Mouse (Mus musculus) neural tube, embryonic 12.5 days (tissue): ENCODE results near the gene Wdr92. TPM values are rescaled to one million over a fixed set of nuclear protein-coding genes. Genes with fewer than 3 reads are reported as not detected.
A peak's percentile ranks its signal among the peaks of the same experiment; 100 is the strongest.
"Not testable (repeated sequence)": the region's sequence is repeated elsewhere in the genome, so short reads cannot be mapped to it uniquely, and the experiment has no call there.

Source experiments
- ATAC-seq: fragments of 200-750 bp; cut with Nextera tagmentation; 2 replicates; pipeline ENCODE4 v1.8.0; 2017; ENCODE audit warnings: low read depth, mild to moderate bottlenecking, moderate TSS enrichment, moderate library complexity; ENCODE audit not compliant: low FRiP score
- H3K27ac ChIP-seq: fragments of 300-500 bp; sonication (generic); 2 replicates; pipeline ENCODE4 v1.5.1; 2016
- H3K27me3 ChIP-seq: fragments of 300-500 bp; sonication (generic); replicated peaks from 2 replicates; pipeline ENCODE4 v1.6.1; 2016; ENCODE audit warnings: mild to moderate bottlenecking
- H3K36me3 ChIP-seq: fragments of 300-500 bp; sonication (generic); 2 replicates; pipeline ENCODE4 v1.6.1; 2016; ENCODE audit warnings: mild to moderate bottlenecking
- H3K4me1 ChIP-seq: fragments of 300-500 bp; sonication (generic); 2 replicates; pipeline ENCODE4 v1.6.1; 2016
- H3K4me2 ChIP-seq: fragments of 300-500 bp; sonication (generic); replicated peaks from 2 replicates; pipeline ENCODE4 v1.6.1; 2016; ENCODE audit warnings: mild to moderate bottlenecking
- H3K4me3 ChIP-seq: fragments of 300-500 bp; sonication (generic); 2 replicates; pipeline ENCODE4 v1.5.1; 2016
- H3K9ac ChIP-seq: fragments of 300-500 bp; sonication (generic); 2 replicates; pipeline ENCODE4 v1.6.1; 2016; ENCODE audit warnings: mild to moderate bottlenecking
- H3K9me3 ChIP-seq: fragments of 300-500 bp; sonication (generic); 2 replicates; pipeline ENCODE4 v1.6.1; 2016; ENCODE audit warnings: mild to moderate bottlenecking
- WGBS: fragments of 180-500 bp; shearing (Covaris S2); methylation state at CpG from one replicate; pipeline ENCODE4 v1.1.7; 2016; 5-methylcytosine and 5-hydroxymethylcytosine counted together
- polyA plus RNA-seq: library from polyadenylated mRNA; unstranded; fragments of >200 nt; fragmentation: Nextera tagmentation; extraction: Ambion mirVana; gene quantifications from 2 replicates; pipeline ENCODE4 v1.2.1, GENCODE M21; 2016

The Wdr92 gene
- polyA plus RNA-seq, 1 experiment from 2014 or later, result 26.0 TPM

DNA sequence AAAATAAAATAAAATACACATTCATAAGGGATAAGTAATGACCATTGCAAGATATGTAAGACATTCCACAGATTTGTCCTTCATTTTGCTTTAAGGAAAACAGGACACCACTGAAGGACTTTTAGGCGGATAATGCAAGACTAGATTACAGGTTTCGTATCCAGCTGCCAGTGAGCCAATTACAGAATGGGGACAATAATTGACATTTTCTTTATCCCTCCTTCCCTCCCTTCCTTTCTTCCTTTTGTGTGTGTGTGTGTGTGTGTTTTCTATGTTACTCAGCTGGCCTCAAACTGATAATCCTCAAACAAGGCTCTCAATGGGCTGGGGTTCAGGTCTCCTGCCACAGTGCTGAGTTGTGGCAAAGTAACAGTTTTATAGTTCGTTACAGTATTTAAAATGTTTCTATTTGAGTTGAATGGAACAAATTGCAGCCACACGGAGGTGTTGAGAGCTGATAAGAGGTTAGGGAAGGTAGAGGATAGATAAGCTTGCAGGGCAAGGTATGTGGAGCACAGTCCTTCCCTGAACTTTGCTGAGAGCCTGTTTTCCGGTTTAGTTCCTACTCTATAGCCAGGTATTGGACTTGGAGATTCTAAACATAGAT lies 31.1 kb downstream of the Wdr92 start:
- Histone ChIP-seq H3K4me2 (peak overlapping the region; percentile 58), H3K9ac (no peak overlapping the region)

DNA sequence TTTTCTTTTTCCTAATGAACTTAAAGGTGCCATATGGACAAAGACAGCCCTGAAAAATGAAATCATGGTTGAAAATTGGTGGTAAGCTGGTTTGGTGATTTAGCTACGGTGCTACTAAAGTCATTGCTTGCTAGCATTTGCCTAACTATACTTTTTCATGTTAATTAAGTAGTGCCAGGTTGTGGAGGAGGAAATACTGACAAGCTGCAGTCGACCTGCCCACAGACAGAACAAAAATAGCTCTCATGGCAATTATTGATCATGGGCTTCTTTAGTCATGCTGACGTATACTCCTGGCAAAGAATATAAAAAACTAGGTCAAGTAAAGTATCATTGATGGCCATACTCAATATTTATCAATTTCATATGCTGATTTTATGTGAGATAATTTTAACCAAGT lies 33.6 kb downstream of the Wdr92 start:
- H3K4me3 ChIP-seq, result no peak overlapping the region
- no peak for ATAC-seq
- 92% methylated on average over 3 of the region's 3 CpGs for WGBS
- H3K27me3 ChIP-seq, result no peaks in the 10 kb centered on the region
- H3K36me3 ChIP-seq, result no peaks in the 10 kb centered on the region; the same call in 1 of the 2 replicates
- H3K4me2 ChIP-seq, result no peak overlapping the region
- H3K4me1 ChIP-seq, result peaks cover 11% of the 10 kb centered on the region
- H3K9me3 ChIP-seq, result no peaks in the 10 kb centered on the region
- H3K9ac ChIP-seq, result no peak overlapping the region
- H3K27ac ChIP-seq, result no peak overlapping the region

More for the DNA sequence above, 31.1 kb downstream of the Wdr92 start:
- Histone ChIP-seq H3K27ac (no peak overlapping the region), H3K4me1 (peaks cover 11% of the 10 kb centered on the region), H3K36me3 (peaks cover 14% of the 10 kb centered on the region), H3K9me3 (no peaks in the 10 kb centered on the region), H3K27me3 (no peaks in the 10 kb centered on the region), H3K4me3 (no peak overlapping the region)
- no peak for ATAC-seq
- WGBS, result 86% methylated on average over 5 of the region's 5 CpGs

DNA sequence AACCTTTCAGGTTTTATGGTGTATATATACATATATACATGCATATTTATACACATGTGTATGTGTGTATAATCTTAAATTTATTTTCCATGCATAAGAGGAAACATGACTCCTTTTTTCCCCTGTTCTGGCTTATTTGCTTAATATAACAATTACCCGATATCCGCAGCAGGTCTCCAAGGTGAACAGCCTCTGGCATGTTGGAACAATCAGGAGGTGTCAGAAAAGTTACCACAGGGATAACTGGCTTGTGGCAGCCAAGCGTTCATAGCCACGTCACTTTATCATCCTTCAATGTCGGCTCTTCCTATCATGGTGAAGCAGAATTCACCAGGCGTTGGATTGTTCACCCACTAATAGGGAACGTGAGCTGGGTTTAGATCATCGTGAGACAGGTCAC lies 39.2 kb downstream of the Wdr92 start:
- Histone ChIP-seq H3K36me3 (peaks cover 29% of the 10 kb centered on the region), H3K27me3 (no peaks in the 10 kb centered on the region), H3K4me1 (no peaks in the 10 kb centered on the region), H3K9me3 (no peaks in the 10 kb centered on the region), H3K9ac (no peak overlapping the region), H3K27ac (no peak overlapping the region), H3K4me2 (no peak overlapping the region), H3K4me3 (no peak overlapping the region)
- 96% methylated on average over 8 of the region's 8 CpGs for WGBS
- ATAC-seq, result no peak

DNA sequence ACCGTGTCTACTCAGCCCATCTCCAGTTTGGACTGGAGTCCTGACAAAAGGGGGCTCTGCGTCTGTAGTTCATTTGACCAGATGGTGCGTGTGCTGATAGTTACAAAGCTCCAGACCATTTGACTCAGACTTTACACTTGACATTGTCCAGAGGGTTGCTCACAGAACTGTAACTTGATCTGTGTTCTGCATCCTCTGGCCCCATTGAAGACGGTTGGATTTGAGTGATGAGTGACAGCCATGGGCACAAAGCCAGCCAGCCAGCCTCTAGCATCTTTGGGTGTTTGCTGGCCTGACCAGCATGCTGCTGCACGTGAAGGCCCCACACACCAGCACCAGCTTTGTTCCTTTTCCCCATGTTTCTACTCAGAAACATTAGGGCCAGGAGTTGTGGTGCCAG lies 50.9 kb downstream of the Wdr92 start:
- Histone ChIP-seq H3K36me3 (peaks cover 21% of the 10 kb centered on the region), H3K27ac (no peak overlapping the region), H3K9me3 (no peaks in the 10 kb centered on the region), H3K9ac (no peak overlapping the region), H3K4me1 (no peaks in the 10 kb centered on the region), H3K4me3 (no peak overlapping the region), H3K4me2 (no peak overlapping the region), H3K27me3 (no peaks in the 10 kb centered on the region)
- ATAC-seq, result no peak
- 90% methylated on average over 5 of the region's 5 CpGs for WGBS

DNA sequence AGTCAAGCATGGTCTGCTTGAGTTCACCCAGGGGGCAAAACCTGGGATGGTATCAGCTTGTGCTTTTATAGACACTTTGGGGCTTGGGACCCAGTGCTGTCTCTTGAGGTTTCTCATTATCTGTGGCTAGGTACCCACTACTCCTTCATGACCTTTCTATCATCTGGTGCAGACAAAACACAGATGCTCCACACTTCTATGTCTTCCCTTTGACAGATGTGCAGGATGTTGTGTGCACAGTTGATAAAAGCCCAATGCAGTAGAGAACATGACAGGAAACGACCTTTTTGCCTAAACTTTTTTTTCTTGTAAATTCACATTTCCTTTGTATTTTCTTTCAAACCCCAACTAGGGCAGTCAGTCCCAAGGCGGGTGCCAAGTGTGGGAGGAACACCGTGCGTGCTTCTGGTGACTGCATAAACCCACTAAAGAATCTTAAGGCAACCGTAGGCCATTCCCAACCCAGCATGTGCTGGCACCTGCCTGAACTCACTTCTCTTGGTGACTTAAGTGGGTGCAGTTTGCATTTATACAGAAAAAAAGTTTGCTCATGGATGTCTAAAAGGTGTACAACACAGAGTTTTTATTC lies 54.6 kb downstream of the Wdr92 start:
- peaks cover 14% of the 10 kb centered on the region for H3K36me3 ChIP-seq

DNA sequence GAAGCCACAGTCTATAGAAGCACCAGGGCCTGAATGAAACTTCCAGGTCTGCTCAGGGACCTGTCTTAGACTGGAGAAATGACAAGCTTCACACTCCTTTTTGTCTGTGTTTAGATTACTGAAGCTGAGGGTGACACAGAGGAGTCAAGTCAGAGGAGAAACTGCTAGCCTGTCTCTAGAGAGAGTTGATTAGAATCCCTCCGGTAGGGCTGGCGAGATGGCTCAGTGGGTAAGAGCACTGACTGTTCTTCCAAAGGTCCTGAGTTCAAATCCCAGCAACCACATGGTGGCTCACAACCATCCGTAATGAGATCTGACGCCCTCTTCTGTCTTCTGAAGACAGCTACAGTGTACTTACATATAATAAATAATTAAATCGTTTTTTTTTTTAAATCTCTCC lies 56.7 kb downstream of the Wdr92 start:
- not testable (repeated sequence) for H3K9ac ChIP-seq, H3K36me3 ChIP-seq, H3K4me2 ChIP-seq, H3K4me1 ChIP-seq, H3K9me3 ChIP-seq, H3K4me3 ChIP-seq, H3K27me3 ChIP-seq, H3K27ac ChIP-seq, ATAC-seq
- 91% methylated on average over 5 of the region's 5 CpGs for WGBS

More for the DNA sequence above, 54.6 kb downstream of the Wdr92 start:
- Histone ChIP-seq H3K27me3 (no peaks in the 10 kb centered on the region), H3K27ac (no peak overlapping the region), H3K9ac (no peak overlapping the region), H3K4me3 (no peak overlapping the region), H3K9me3 (no peaks in the 10 kb centered on the region), H3K4me1 (no peaks in the 10 kb centered on the region), H3K4me2 (no peak overlapping the region)
- WGBS, result 92% methylated on average over 5 of the region's 5 CpGs
- no peak for ATAC-seq

DNA sequence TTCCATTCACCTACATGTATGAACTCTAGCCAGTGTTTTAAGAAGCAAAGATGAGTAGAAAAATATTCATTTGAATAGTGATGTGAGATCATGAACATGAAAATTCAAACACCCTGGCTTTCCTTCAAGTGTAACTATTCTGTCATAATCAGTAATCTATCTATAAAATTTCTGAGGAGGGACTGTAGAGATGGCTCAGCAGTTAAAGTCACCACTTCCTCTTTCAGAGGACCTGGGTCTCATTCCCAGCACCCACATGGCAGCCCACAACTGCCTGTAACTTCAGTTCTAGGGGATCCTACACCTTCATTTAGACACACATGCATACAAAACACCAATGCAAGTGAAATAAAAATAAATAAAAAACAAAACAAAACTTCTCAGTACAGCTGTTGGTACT lies 66.8 kb downstream of the Wdr92 start:
- Histone ChIP-seq H3K4me3 (no peak overlapping the region), H3K36me3 (no peaks in the 10 kb centered on the region), H3K4me2 (no peak overlapping the region), H3K27me3 (no peaks in the 10 kb centered on the region), H3K4me1 (no peaks in the 10 kb centered on the region), H3K9me3 (no peaks in the 10 kb centered on the region), H3K27ac (no peak overlapping the region), H3K9ac (no peak overlapping the region)
- ATAC-seq, result no peak

DNA sequence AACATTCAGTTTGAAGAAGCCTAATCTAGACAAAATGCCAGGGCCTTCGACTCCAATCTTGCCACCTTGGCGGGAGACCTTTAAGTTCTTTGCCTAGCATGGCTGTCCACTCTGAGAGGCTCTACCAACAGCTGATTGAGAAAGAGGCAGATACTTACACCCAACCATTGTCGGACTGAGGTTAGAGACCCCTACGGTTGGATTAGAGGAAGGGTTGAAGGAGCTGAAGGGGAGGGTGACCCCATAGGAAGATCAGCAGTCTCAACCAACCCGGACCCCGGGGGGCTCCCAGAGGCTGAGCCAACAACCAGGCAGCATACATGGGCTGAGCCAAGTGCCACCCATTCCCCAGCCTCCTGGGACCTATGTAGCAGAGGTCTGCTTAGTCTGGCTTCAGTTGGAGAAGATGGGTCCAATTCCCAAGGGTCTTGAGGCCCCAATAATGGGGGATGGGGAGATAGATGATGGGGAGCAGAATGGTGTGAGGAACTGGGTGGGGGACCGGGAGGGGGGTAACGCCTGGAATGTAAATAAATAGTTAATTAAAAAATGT lies 75.0 kb downstream of the Wdr92 start:
- Histone ChIP-seq H3K4me2 (peak overlapping the region; percentile 72), H3K4me3 (peak overlapping the region; percentile 74), H3K27me3 (no peaks in the 10 kb centered on the region), H3K4me1 (peaks cover 10% of the 10 kb centered on the region), H3K36me3 (no peaks in the 10 kb centered on the region), H3K27ac (no peak overlapping the region), H3K9ac (peak overlapping the region; percentile 72), H3K9me3 (no peaks in the 10 kb centered on the region)
- 61% methylated on average over 8 of the region's 8 CpGs for WGBS
- ATAC-seq, result peak; percentile 76

DNA sequence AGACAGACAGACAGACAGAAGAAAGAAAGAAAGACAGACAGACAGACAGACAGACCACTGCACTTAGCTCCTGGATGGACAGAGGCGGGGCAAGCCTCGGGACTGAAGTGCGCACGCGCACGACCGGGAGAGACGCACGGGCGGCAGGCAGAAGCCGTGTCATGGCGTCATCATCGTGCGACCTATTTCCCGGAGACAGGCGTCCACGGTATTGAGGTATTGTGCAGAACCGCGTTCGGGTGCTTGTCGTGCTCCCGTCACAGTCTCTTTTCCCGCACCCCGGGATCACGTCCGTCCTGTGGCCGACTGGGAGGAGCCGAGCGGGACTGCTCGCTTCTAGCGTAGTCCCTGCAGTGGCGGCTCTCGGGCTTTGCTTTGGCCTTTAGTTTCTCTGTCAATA lies 75.5 kb downstream of the Wdr92 start, which contains the start of gene C1d:
Gene C1d (plus strand): TSS at position 137 of the 400 bp plus-strand sequence.
- peak; percentile 90 for ATAC-seq

DNA sequence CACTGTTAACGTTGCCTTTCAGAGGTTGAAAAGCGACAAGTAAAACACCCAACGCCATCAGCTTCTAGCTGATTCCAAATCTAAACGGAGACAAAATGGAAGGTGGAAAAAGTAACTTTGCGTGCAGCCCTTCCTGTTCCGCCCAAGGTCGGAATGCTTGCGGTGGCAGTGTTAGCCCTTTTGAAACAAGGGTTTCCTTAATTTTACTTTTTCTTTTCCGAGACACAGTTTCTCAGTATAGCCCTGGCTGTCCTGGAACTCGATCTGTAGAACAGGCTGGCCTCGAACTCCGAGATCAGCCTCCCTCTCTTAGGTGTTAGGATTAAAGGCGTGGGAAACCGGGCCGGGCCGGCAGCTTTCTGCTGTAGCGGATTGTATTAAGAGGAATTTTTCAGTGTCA lies 76.0 kb downstream of the Wdr92 start:
- ATAC-seq, result peak; percentile 35; the same call in 1 of the 2 replicates
- WGBS, result 1% methylated on average over 17 of the region's 17 CpGs
- H3K36me3 ChIP-seq, result no peaks in the 10 kb centered on the region
- H3K27ac ChIP-seq, result peak overlapping the region; percentile 58
- H3K4me3 ChIP-seq, result peak overlapping the region; percentile 74
- no peaks in the 10 kb centered on the region for H3K27me3 ChIP-seq
- peak overlapping the region; percentile 72 for H3K9ac ChIP-seq
- H3K4me1 ChIP-seq, result peaks cover 10% of the 10 kb centered on the region
- H3K9me3 ChIP-seq, result no peaks in the 10 kb centered on the region
- peak overlapping the region; percentile 72 for H3K4me2 ChIP-seq

More for the DNA sequence above, 75.5 kb downstream of the Wdr92 start, which contains the start of gene C1d:
- Histone ChIP-seq H3K9me3 (no peaks in the 10 kb centered on the region), H3K4me2 (peak within 1 kb of the TSS; percentile 72), H3K9ac (peak within 1 kb of the TSS; percentile 72), H3K27ac (peak within 1 kb of the TSS; percentile 58), H3K36me3 (no peaks in the 10 kb centered on the region), H3K27me3 (no peaks in the 10 kb centered on the region), H3K4me3 (peak within 1 kb of the TSS; percentile 74), H3K4me1 (peaks cover 10% of the 10 kb centered on the region)
- 0% methylated on average over 33 of the region's 33 CpGs for WGBS

DNA sequence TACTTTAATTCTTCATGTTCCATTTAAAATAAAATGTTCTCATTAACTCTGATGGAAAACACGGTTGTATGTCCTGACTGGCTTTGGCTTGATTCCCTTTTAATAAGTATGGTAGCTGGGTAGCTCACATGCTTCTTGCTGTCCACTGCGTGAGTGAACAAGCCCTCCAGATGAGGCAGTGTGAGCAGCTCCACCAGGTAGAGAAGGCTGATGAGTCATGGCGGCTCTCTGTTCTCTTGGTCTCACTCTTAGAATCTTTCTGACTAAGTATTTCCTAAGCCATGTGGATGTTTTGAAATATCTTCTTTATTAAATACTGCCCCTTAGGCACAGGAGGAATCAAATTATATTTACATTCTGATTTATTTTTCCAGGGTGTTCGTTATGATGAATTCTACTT lies 85.3 kb downstream of the Wdr92 start:
- Histone ChIP-seq H3K4me1 (no peaks in the 10 kb centered on the region), H3K9me3 (no peaks in the 10 kb centered on the region), H3K27ac (no peak overlapping the region), H3K4me2 (no peak overlapping the region), H3K36me3 (peaks cover 8% of the 10 kb centered on the region), H3K4me3 (no peak overlapping the region), H3K9ac (no peak overlapping the region), H3K27me3 (no peaks in the 10 kb centered on the region)
- ATAC-seq, result no peak
- WGBS, result 93% methylated on average over 4 of the region's 4 CpGs

DNA sequence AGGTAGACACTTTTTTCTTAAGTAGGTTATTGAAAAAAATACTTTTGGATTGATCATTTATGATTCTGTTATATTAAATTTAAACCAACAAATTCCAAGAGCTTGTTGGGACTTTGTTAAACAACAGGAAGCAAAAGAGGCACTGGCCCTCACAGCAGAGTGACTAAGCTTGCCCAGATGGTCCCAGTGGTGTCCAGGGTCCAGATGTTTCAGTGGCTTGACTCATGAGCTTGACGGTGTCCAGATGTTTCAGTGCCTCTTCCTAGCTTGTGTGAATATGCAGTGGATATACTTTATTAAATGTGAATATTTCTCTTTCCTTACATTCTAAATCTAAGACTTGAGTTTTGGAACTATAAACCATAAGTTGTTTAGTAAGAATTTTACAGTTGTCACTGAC lies 86.9 kb downstream of the Wdr92 start:
- no peak overlapping the region for H3K4me3 ChIP-seq
- H3K9ac ChIP-seq, result no peak overlapping the region
- no peaks in the 10 kb centered on the region for H3K27me3 ChIP-seq
- no peaks in the 10 kb centered on the region for H3K4me1 ChIP-seq
- 79% methylated on average over 1 of the region's 1 CpGs for WGBS
- H3K36me3 ChIP-seq, result peaks cover 8% of the 10 kb centered on the region
- no peaks in the 10 kb centered on the region for H3K9me3 ChIP-seq
- H3K4me2 ChIP-seq, result no peak overlapping the region
- H3K27ac ChIP-seq, result no peak overlapping the region
- ATAC-seq, result no peak
